Mouse (Mus musculus): Measurements from ENCODE around the gene Atf5. TPM values are rescaled to one million over a fixed set of nuclear protein-coding genes. Genes with fewer than 3 reads are reported as not detected.

The Atf5 gene
- 1.8 and 1.9 TPM in 2 replicates for polyA plus RNA-seq (2014; fragmentation: Nextera tagmentation; extraction: Ambion mirVana)

GRCm38 (mm10) chr7:44816470-44817021, at the start of gene Atf5:
Atf5 (minus strand) TSS chr7:44816658.
- H3K4me3 ChIP-seq (ENCODE audit: control insufficient read depth in 1 of 2, insufficient read depth in 1 of 2, low read depth in 1 of 2, low read length in 2 of 2): peak within 1 kb of the TSS; percentile 67 to 85
- peaks cover 31% of the 10 kb centered on the region for H3K36me3 ChIP-seq (ENCODE audit: control insufficient read depth, insufficient read depth, low read length)
- peaks cover 22 to 51% of the 10 kb centered on the region in 2 experiments for H3K4me1 ChIP-seq (ENCODE audit: control insufficient read depth in 2 of 2, insufficient read depth in 2 of 2, low read length in 2 of 2)
- peak within 1 kb of the TSS; percentile 94 to 99 for H3K27ac ChIP-seq (replicated peaks in 1 of 2; ENCODE audit: control insufficient read depth in 1 of 2, insufficient read depth in 1 of 2, low read depth in 2 of 2, low read length in 2 of 2)
- WGBS: under 1% methylated on average over 55 of the region's 57 CpGs
- peak within 1 kb of the TSS; percentile 95 for H3K9ac ChIP-seq (ENCODE audit: low read length)
- peak; percentile 26 for ATAC-seq (ENCODE audit: insufficient number of reproducible peaks, insufficient read depth, low FRiP score, low read depth)
- H3K4me2 ChIP-seq (ENCODE audit: low read length): peak within 1 kb of the TSS; percentile 91
- no peaks in the 10 kb centered on the region for H3K27me3 ChIP-seq (ENCODE audit: control insufficient read depth, insufficient read depth, low read length)
- H3K9me3 ChIP-seq (ENCODE audit: control insufficient read depth, low read length): no peaks in the 10 kb centered on the region

- peak overlapping the region; percentile 27 to 100 for H3K27ac ChIP-seq (replicated peaks in 1 of 2; ENCODE audit: control insufficient read depth in 1 of 2, insufficient read depth in 1 of 2, low read depth in 2 of 2, low read length in 2 of 2)
- WGBS: 63% methylated on average over 24 of the region's 24 CpGs
- no peaks in the 10 kb centered on the region for H3K27me3 ChIP-seq (ENCODE audit: control insufficient read depth, insufficient read depth, low read length)
- no peak overlapping the region for H3K4me3 ChIP-seq (ENCODE audit: control insufficient read depth in 1 of 2, insufficient read depth in 1 of 2, low read depth in 1 of 2, low read length in 2 of 2)
- peak overlapping the region; percentile 97 for H3K9ac ChIP-seq (ENCODE audit: low read length)
- peak overlapping the region; percentile 92 for H3K4me2 ChIP-seq (ENCODE audit: low read length)
- H3K9me3 ChIP-seq (ENCODE audit: control insufficient read depth, low read length): no peaks in the 10 kb centered on the region
- peaks cover 54% of the 10 kb centered on the region for H3K36me3 ChIP-seq (ENCODE audit: control insufficient read depth, insufficient read depth, low read length)
- no peak for ATAC-seq (ENCODE audit: insufficient number of reproducible peaks, insufficient read depth, low FRiP score, low read depth)
- H3K4me1 ChIP-seq (ENCODE audit: control insufficient read depth in 2 of 2, insufficient read depth in 2 of 2, low read length in 2 of 2): peaks cover 38 to 46% of the 10 kb centered on the region in 2 experiments
Observed at GRCm38 (mm10) chr7:44864595-44865542, 48.4 kb upstream of the Atf5 start.

DNA sequence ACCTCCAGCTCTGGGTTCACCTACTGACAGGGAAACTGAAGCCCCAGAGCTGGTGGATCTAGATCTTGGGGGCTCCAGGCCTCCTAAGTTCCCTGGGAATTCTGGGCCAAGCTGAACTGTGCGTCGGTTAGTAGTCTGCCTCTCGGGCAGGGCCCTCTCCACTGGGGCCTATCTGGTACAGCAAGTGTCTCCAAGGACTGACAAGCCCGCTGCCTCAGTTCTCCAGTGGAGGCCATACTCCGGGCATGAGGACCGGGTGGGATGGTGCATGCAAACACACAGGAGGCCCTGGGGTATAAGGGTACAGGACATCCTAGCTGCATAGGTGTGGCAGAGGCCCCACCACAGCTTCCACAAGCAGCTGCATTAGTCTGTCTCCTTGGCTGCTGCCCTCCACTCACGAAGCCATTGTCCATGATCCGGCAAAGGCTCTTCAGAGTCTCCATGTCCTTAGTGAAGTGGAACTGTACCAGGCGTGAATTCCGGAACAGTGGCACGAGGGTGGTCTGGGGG, 47.6 kb upstream of the Atf5 start:
- Histone ChIP-seq H3K36me3 (ENCODE audit: control insufficient read depth, insufficient read depth, low read length) (peaks cover 62% of the 10 kb centered on the region), H3K27ac (replicated peaks in 1 of 2; ENCODE audit: control insufficient read depth in 1 of 2, insufficient read depth in 1 of 2, low read depth in 2 of 2, low read length in 2 of 2) (peak overlapping the region in 1 of 2 experiments; percentile 100; a peak in 1 of 4 replicates), H3K9me3 (ENCODE audit: control insufficient read depth, low read length) (no peaks in the 10 kb centered on the region), H3K9ac (ENCODE audit: low read length) (peak overlapping the region; percentile 97; the same call in 1 of the 2 replicates), H3K4me3 (ENCODE audit: control insufficient read depth in 1 of 2, insufficient read depth in 1 of 2, low read depth in 1 of 2, low read length in 2 of 2) (no peak overlapping the region), H3K27me3 (ENCODE audit: control insufficient read depth, insufficient read depth, low read length) (no peaks in the 10 kb centered on the region), H3K4me1 (ENCODE audit: control insufficient read depth in 2 of 2, insufficient read depth in 2 of 2, low read length in 2 of 2) (peaks cover 38 to 46% of the 10 kb centered on the region in 2 experiments), H3K4me2 (ENCODE audit: low read length) (no peak overlapping the region; the same call in 1 of the 2 replicates)
- 87% methylated on average over 11 of the region's 11 CpGs for WGBS
- no peak for ATAC-seq (ENCODE audit: insufficient number of reproducible peaks, insufficient read depth, low FRiP score, low read depth)

DNA sequence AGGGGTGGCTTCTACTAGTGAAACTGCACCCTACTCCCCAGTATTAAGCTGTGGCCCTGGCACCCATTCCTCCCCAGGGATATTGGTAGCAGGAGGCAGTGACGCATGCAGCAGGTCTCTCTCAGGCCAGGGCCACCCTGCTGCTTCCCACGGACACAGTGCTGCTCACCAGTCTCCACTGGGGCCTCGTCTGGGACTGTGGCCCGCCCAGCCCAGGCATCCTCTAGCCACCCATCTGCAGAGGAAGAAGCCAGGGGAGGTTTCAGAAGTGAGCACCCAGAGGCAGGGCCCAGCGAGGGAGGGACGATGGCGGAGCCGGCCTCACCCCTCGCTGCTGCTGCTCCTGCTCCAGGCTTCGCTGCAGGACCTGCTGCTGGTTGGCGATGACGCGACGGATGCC, 46.8 kb upstream of the Atf5 start:
- H3K4me3 ChIP-seq (ENCODE audit: control insufficient read depth in 1 of 2, insufficient read depth in 1 of 2, low read depth in 1 of 2, low read length in 2 of 2): no peak overlapping the region
- H3K4me1 ChIP-seq (ENCODE audit: control insufficient read depth in 2 of 2, insufficient read depth in 2 of 2, low read length in 2 of 2): peaks cover 35 to 45% of the 10 kb centered on the region in 2 experiments
- no peaks in the 10 kb centered on the region for H3K9me3 ChIP-seq (ENCODE audit: control insufficient read depth, low read length)
- no peak overlapping the region for H3K9ac ChIP-seq (ENCODE audit: low read length)
- H3K27me3 ChIP-seq (ENCODE audit: control insufficient read depth, insufficient read depth, low read length): no peaks in the 10 kb centered on the region
- H3K27ac ChIP-seq (replicated peaks in 1 of 2; ENCODE audit: control insufficient read depth in 1 of 2, insufficient read depth in 1 of 2, low read depth in 2 of 2, low read length in 2 of 2): no peak overlapping the region; a peak in 1 of 4 replicates
- no peak for ATAC-seq (ENCODE audit: insufficient number of reproducible peaks, insufficient read depth, low FRiP score, low read depth)
- WGBS: 90% methylated on average over 14 of the region's 14 CpGs
- H3K4me2 ChIP-seq (ENCODE audit: low read length): no peak overlapping the region
- H3K36me3 ChIP-seq (ENCODE audit: control insufficient read depth, insufficient read depth, low read length): peaks cover 66% of the 10 kb centered on the region

DNA sequence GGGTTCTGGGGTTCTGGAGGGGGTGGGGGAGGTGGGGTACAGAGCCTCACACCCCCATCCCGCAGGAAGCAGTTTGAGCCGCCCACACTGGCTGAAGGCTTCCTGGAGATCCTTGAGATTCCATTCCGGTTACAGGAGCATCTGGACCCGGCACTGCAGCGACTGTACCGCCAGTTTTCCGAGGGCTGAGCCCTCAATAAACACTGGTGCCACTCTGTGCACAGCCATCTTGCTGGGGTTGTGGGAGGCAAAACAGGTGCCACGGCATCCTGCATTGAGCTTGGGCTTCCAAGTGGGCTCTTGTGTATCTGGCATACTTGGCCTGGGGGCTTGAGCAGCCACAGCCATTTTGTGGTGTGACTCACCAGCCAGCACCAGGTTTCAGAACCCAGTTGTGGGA, 46.0 kb upstream of the Atf5 start:
- Histone ChIP-seq H3K4me2 (ENCODE audit: low read length) (no peak overlapping the region), H3K27ac (replicated peaks in 1 of 2; ENCODE audit: control insufficient read depth in 1 of 2, insufficient read depth in 1 of 2, low read depth in 2 of 2, low read length in 2 of 2) (no peak overlapping the region), H3K27me3 (ENCODE audit: control insufficient read depth, insufficient read depth, low read length) (no peaks in the 10 kb centered on the region), H3K4me3 (ENCODE audit: control insufficient read depth in 1 of 2, insufficient read depth in 1 of 2, low read depth in 1 of 2, low read length in 2 of 2) (no peak overlapping the region), H3K9ac (ENCODE audit: low read length) (no peak overlapping the region), H3K36me3 (ENCODE audit: control insufficient read depth, insufficient read depth, low read length) (peaks cover 65% of the 10 kb centered on the region), H3K9me3 (ENCODE audit: control insufficient read depth, low read length) (no peaks in the 10 kb centered on the region), H3K4me1 (ENCODE audit: control insufficient read depth in 2 of 2, insufficient read depth in 2 of 2, low read length in 2 of 2) (peaks cover 29 to 43% of the 10 kb centered on the region in 2 experiments)
- ATAC-seq (ENCODE audit: insufficient number of reproducible peaks, insufficient read depth, low FRiP score, low read depth): no peak
- 70% methylated on average over 8 of the region's 8 CpGs for WGBS

DNA sequence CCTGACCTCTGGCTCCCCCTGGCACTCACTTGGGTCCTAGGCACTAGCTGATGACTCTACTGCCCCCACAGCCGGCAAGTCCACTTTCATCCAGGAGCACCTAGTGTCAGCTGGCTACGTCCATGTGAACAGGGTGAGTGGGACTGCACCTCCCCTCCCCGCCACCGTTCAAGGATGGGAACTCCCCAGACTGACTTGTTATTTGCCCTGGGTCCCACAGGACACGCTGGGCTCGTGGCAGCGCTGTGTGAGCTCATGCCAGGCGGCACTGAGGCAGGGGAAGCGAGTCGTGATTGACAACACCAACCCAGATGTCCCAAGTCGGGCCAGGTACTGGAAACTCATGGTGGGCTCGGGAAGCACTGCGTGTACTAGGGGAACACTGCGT, 45.0 kb upstream of the Atf5 start:
- Histone ChIP-seq H3K4me3 (ENCODE audit: control insufficient read depth in 1 of 2, insufficient read depth in 1 of 2, low read depth in 1 of 2, low read length in 2 of 2) (no peak overlapping the region), H3K9me3 (ENCODE audit: control insufficient read depth, low read length) (no peaks in the 10 kb centered on the region), H3K27ac (replicated peaks in 1 of 2; ENCODE audit: control insufficient read depth in 1 of 2, insufficient read depth in 1 of 2, low read depth in 2 of 2, low read length in 2 of 2) (no peak overlapping the region), H3K4me1 (ENCODE audit: control insufficient read depth in 2 of 2, insufficient read depth in 2 of 2, low read length in 2 of 2) (peaks cover 22 to 37% of the 10 kb centered on the region in 2 experiments), H3K27me3 (ENCODE audit: control insufficient read depth, insufficient read depth, low read length) (no peaks in the 10 kb centered on the region), H3K36me3 (ENCODE audit: control insufficient read depth, insufficient read depth, low read length) (peaks cover 61% of the 10 kb centered on the region), H3K9ac (ENCODE audit: low read length) (no peak overlapping the region), H3K4me2 (ENCODE audit: low read length) (no peak overlapping the region)
- WGBS: 88% methylated on average over 14 of the region's 14 CpGs
- no peak for ATAC-seq (ENCODE audit: insufficient number of reproducible peaks, insufficient read depth, low FRiP score, low read depth)

GRCm38 (mm10) chr7:44860576-44861428, 44.3 kb upstream of the Atf5 start:
- H3K4me3 ChIP-seq (ENCODE audit: control insufficient read depth in 1 of 2, insufficient read depth in 1 of 2, low read depth in 1 of 2, low read length in 2 of 2): no peak overlapping the region
- no peak for ATAC-seq (ENCODE audit: insufficient number of reproducible peaks, insufficient read depth, low FRiP score, low read depth)
- peaks cover 19 to 33% of the 10 kb centered on the region in 2 experiments for H3K4me1 ChIP-seq (ENCODE audit: control insufficient read depth in 2 of 2, insufficient read depth in 2 of 2, low read length in 2 of 2)
- H3K4me2 ChIP-seq (ENCODE audit: low read length): no peak overlapping the region
- WGBS: 59% methylated on average over 22 of the region's 22 CpGs
- H3K9me3 ChIP-seq (ENCODE audit: control insufficient read depth, low read length): no peaks in the 10 kb centered on the region
- H3K9ac ChIP-seq (ENCODE audit: low read length): no peak overlapping the region
- H3K27me3 ChIP-seq (ENCODE audit: control insufficient read depth, insufficient read depth, low read length): no peaks in the 10 kb centered on the region
- H3K27ac ChIP-seq (replicated peaks in 1 of 2; ENCODE audit: control insufficient read depth in 1 of 2, insufficient read depth in 1 of 2, low read depth in 2 of 2, low read length in 2 of 2): no peak overlapping the region
- H3K36me3 ChIP-seq (ENCODE audit: control insufficient read depth, insufficient read depth, low read length): peaks cover 57% of the 10 kb centered on the region

All from heart, embryonic 14.5 days (tissue).